Mouse (Mus musculus): Measurements from ENCODE around the gene Polrmt. TPM values are rescaled to one million over a fixed set of nuclear protein-coding genes. Genes with fewer than 3 reads are reported as not detected.

Gene Polrmt
- total and polyA plus RNA-seq, 3 experiments: 13.5 to 50.5 (median 49.0) TPM

DNA sequence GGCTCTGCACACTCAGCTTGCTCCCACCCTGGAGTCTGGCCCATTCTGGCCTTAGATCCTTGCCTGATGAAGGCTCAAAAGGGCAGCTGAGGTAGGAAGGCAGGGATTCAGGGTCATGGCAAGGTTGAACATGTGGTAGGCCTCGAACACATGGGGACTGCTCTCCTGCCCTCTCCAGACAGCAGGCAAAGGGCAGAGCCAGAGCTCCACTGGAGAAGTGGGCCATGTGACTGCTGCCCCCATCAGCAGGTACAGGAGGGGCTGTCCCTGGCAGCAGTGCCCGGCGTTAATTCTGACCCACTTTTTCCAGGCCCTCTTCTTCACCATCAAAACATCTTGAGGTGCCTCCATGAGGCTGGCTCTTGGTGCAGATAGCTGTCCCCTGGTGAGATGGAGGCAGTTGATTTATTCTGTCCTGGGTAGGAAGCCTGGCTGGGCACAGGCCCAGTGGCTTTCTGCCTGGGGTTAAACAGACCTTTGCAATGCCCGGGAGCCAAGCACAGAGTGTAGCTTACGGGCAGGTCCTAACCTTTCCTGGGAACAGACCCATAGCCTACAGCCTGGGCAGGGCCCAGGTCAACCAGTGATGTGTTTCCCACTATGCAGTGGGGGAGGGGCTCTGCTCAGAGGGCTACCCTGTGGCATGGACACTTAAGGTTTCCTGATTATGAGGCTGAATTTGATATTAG, 39.8 kb downstream of the Polrmt start:
- no peaks in the 10 kb centered on the region for H3K27me3 ChIP-seq (replicated peaks)
- no peak for DNase-seq (ENCODE audit: extremely low read depth)
- in situ Hi-C loops (cut with MboI; ENCODE audit: low pct_ligation_motif_present, low pct_unique_long_range_greater_than_20kb, low sequenced_read_pairs): no loop called here
- H3K4me3 ChIP-seq (replicated peaks in 1 of 3; ENCODE audit: low read depth in 2 of 3, low read length in 2 of 3, poor library complexity in 1 of 3): peak overlapping the region in 2 of 3 experiments; percentile 87 to 94
- H3K79me2 ChIP-seq (replicated peaks; ENCODE audit: control insufficient read depth, extremely low read depth, insufficient read depth, poor library complexity, severe bottlenecking): peaks cover 46% of the 10 kb centered on the region
- TF ChIP-seq NELFE (IDR thresholded peaks at IDR 0.05; ENCODE audit: low read depth, low read length) (no peak), USF1 (IDR thresholded peaks at IDR 0.05; ENCODE audit: low read depth, low read length) (peak; percentile 51), EP300 (IDR thresholded peaks at IDR 0.05; ENCODE audit: low read length) (no peak), RAD21 (IDR thresholded peaks at IDR 0.05; ENCODE audit: low read depth, low read length) (no peak), HCFC1 (IDR thresholded peaks at IDR 0.05; ENCODE audit: low read depth, low read length) (no peak), IRF4 (IDR thresholded peaks at IDR 0.05; ENCODE audit: low read depth, low read length) (no peak), MAX (IDR thresholded peaks at IDR 0.05; ENCODE audit: low read length) (peak; percentile 72), POLR2A (IDR thresholded peaks at IDR 0.05; ENCODE audit: low read depth, low read length) (0 out of 2 replicates have a peak, but pooled peaks have one; percentile 9), ETS1 (conservative IDR thresholded peaks at IDR 0.05; ENCODE audit: low read depth, low read length) (0 out of 2 replicates have a peak, but pooled peaks have one; percentile 15), MEF2A (IDR thresholded peaks at IDR 0.05; ENCODE audit: borderline replicate concordance, low read depth, low read length) (no peak), JUN (IDR thresholded peaks at IDR 0.05; ENCODE audit: insufficient read depth, low read depth, low read length) (peak; percentile 11; the same call in 1 of the 2 replicates), MAFK (IDR thresholded peaks at IDR 0.05; ENCODE audit: insufficient replicate concordance, low read length) (no peak)
- dilution Hi-C loops (cut with MboI; ENCODE audit: extremely low pct_ligation_motif_present, extremely low pct_unique_long_range_greater_than_20kb, low sequenced_read_pairs): no loop called here
- peaks cover 34 to 59% of the 10 kb centered on the region in 2 experiments for H3K36me3 ChIP-seq (replicated peaks in 1 of 2; ENCODE audit: control insufficient read depth in 1 of 2, insufficient read depth in 1 of 2, low read length in 1 of 2)
- peak overlapping the region; percentile 95 for H3K9ac ChIP-seq (ENCODE audit: insufficient read depth, low read depth)
- H3K4me1 ChIP-seq (ENCODE audit: control insufficient read depth in 1 of 2, insufficient read depth in 2 of 2): peaks cover 21 to 33% of the 10 kb centered on the region in 2 experiments
- no peaks in the 10 kb centered on the region for H3K9me3 ChIP-seq (replicated peaks; ENCODE audit: low read length)
- H3K27ac ChIP-seq (ENCODE audit: insufficient read depth, low read depth): peak overlapping the region; percentile 12; the same call in 1 of the 2 replicates
- H3K4me2 ChIP-seq (ENCODE audit: insufficient read depth, low read depth, poor library complexity, severe bottlenecking): peak overlapping the region; percentile 64

GRCm38 (mm10) chr10:79705951-79706350, 40.4 kb downstream of the Polrmt start:
- dilution Hi-C loops (cut with MboI; ENCODE audit: extremely low pct_ligation_motif_present, extremely low pct_unique_long_range_greater_than_20kb, low sequenced_read_pairs) (no loop called here), in situ Hi-C loops (cut with MboI; ENCODE audit: low pct_ligation_motif_present, low pct_unique_long_range_greater_than_20kb, low sequenced_read_pairs) (no loop called here)
- H3K4me3 ChIP-seq (replicated peaks in 1 of 3; ENCODE audit: low read depth in 2 of 3, low read length in 2 of 3, poor library complexity in 1 of 3): peak overlapping the region; percentile 11 to 94 (median 87)
- peaks cover 21 to 33% of the 10 kb centered on the region in 2 experiments for H3K4me1 ChIP-seq (ENCODE audit: control insufficient read depth in 1 of 2, insufficient read depth in 2 of 2)
- no peak for DNase-seq (ENCODE audit: extremely low read depth)
- H3K79me2 ChIP-seq (replicated peaks; ENCODE audit: control insufficient read depth, extremely low read depth, insufficient read depth, poor library complexity, severe bottlenecking): peaks cover 46% of the 10 kb centered on the region
- peak overlapping the region; percentile 95 for H3K9ac ChIP-seq (ENCODE audit: insufficient read depth, low read depth)
- H3K9me3 ChIP-seq (replicated peaks; ENCODE audit: low read length): no peaks in the 10 kb centered on the region
- H3K27me3 ChIP-seq (replicated peaks): no peaks in the 10 kb centered on the region
- H3K36me3 ChIP-seq (replicated peaks in 1 of 2; ENCODE audit: control insufficient read depth in 1 of 2, insufficient read depth in 1 of 2, low read length in 1 of 2): peaks cover 28 to 53% of the 10 kb centered on the region in 2 experiments
- no peak overlapping the region for H3K27ac ChIP-seq (ENCODE audit: insufficient read depth, low read depth)
- TF ChIP-seq IRF4 (IDR thresholded peaks at IDR 0.05; ENCODE audit: low read depth, low read length): no peak
- peak; percentile 12; the same call in 1 of the 2 replicates for TF ChIP-seq POLR2A (IDR thresholded peaks at IDR 0.05; ENCODE audit: low read depth, low read length)
- H3K4me2 ChIP-seq (ENCODE audit: insufficient read depth, low read depth, poor library complexity, severe bottlenecking): peak overlapping the region; percentile 64
